Mouse (Mus musculus) lung, embryonic 16.5 days (tissue): Measurements from ENCODE around the gene Gm21905. TPM values are rescaled to one million over a fixed set of nuclear protein-coding genes. Genes with fewer than 3 reads are reported as not detected.

Experiments
- ATAC-seq: fragments of 200-750 bp; cut with Nextera tagmentation; 2 replicates; pipeline ENCODE4 v1.8.0; 2017; ENCODE audit warnings: low read depth, mild to moderate bottlenecking, moderate library complexity
- H3K27ac ChIP-seq: fragments of 300-500 bp; sonication (generic); 2 replicates; pipeline ENCODE4 v1.5.1; 2014; ENCODE audit warnings: mild to moderate bottlenecking, control low read depth, low read length
- H3K27me3 ChIP-seq: fragments of 300-500 bp; sonication (generic); 2 replicates; pipeline ENCODE4 v1.6.1; 2014; ENCODE audit warnings: low read depth, low read length, mixed read lengths; ENCODE audit not compliant: control insufficient read depth, insufficient read depth
- H3K36me3 ChIP-seq: fragments of 300-500 bp; sonication (generic); 2 replicates; pipeline ENCODE4 v1.6.1; 2014; ENCODE audit warnings: low read length; ENCODE audit not compliant: control insufficient read depth, insufficient read depth
- H3K4me1 ChIP-seq: fragments of 300-500 bp; sonication (generic); replicated peaks from 2 replicates; pipeline ENCODE4 v1.6.1; 2014; ENCODE audit warnings: low read length, mixed read lengths; ENCODE audit not compliant: control insufficient read depth, insufficient read depth
- H3K4me2 ChIP-seq: fragments of 300-500 bp; sonication (generic); 2 replicates; pipeline ENCODE4 v1.6.1; 2014; ENCODE audit warnings: low read depth, low read length, control low read depth
- H3K4me3 ChIP-seq: fragments of 300-500 bp; sonication (generic); 2 replicates; pipeline ENCODE4 v1.5.1; 2014; ENCODE audit warnings: mild to moderate bottlenecking, low read length, control low read depth
- H3K9ac ChIP-seq: fragments of 300-500 bp; sonication (generic); 2 replicates; pipeline ENCODE4 v1.6.1; 2014; ENCODE audit warnings: low read length, control low read depth
- H3K9me3 ChIP-seq: fragments of 300-500 bp; sonication (generic); 2 replicates; pipeline ENCODE4 v1.6.1; 2016; ENCODE audit warnings: low read length; ENCODE audit not compliant: control insufficient read depth
- WGBS: fragments of 180-500 bp; shearing (Covaris S2); extraction: QIAGEN DNeasy Blood & Tissue Kit; methylation state at CpG from one replicate; pipeline ENCODE4 v1.1.7; 2014; 5-methylcytosine and 5-hydroxymethylcytosine counted together
- polyA plus RNA-seq: library from polyadenylated mRNA; unstranded; fragments of >200 nt; fragmentation: Nextera tagmentation; extraction: Ambion mirVana; gene quantifications from 2 replicates; pipeline ENCODE4 v1.2.1, GENCODE M21; 2015

Gene Gm21905
- not detected in 2 replicates for polyA plus RNA-seq

- Histone ChIP-seq H3K9me3 (no peaks in the 10 kb centered on the region), H3K36me3 (no peaks in the 10 kb centered on the region), H3K27ac (no peak within 1 kb of the TSS), H3K9ac (no peak within 1 kb of the TSS), H3K4me1 (no peaks in the 10 kb centered on the region), H3K4me3 (no peak within 1 kb of the TSS), H3K4me2 (no peak within 1 kb of the TSS), H3K27me3 (no peaks in the 10 kb centered on the region)
- 78% methylated on average over 5 of the region's 5 CpGs for WGBS
- ATAC-seq = no peak
Measured at GRCm38 (mm10) chr5:67946321-67946720, at the start of gene Gm21905. Gm21905 (minus strand) TSS chr5:67946421.

- Histone ChIP-seq H3K4me2 (no peak overlapping the region), H3K27ac (peak overlapping the region; percentile 80; the same call in 1 of the 2 replicates), H3K27me3 (no peaks in the 10 kb centered on the region), H3K36me3 (no peaks in the 10 kb centered on the region), H3K4me3 (no peak overlapping the region), H3K9me3 (no peaks in the 10 kb centered on the region), H3K4me1 (peaks cover 2% of the 10 kb centered on the region; the same call in 1 of the 2 replicates), H3K9ac (no peak overlapping the region)
- peak; percentile 88 for ATAC-seq
Measured at GRCm38 (mm10) chr5:67990426-67990825, 44.2 kb upstream of the Gm21905 start.

DNA sequence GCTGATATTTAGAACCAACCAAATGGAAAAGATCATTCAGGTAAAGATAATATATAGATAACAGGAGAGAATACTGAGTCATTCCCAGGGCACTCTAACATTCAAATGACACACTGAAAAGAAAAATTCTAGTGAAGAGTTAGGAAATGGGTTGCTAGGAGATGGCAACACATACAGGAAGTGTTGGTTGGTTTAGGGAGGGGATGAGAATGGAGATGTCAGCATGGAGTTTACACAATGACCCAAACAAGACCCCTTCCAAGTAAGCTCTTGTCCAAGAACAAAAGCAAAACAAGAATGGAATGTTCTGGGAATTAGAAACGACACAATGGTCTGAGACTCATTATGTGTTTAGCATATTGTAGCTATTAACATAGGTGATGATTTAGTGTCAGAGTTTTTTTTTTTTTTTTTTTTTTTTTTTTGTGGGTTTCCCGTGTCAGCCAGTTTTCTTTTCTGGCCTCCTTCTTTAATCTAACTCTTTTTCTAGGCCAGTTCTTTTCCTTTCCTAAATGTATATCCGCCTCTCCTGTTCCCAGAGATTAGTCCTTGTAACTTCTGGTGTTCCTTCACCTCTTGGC, 35.8 kb upstream of the Gm21905 start:
- no peak overlapping the region for H3K4me3 ChIP-seq
- ATAC-seq = no peak

GRCm38 (mm10) chr5:67969536-67969935, 23.3 kb upstream of the Gm21905 start:
- H3K27me3 ChIP-seq = no peaks in the 10 kb centered on the region
- no peak overlapping the region for H3K4me3 ChIP-seq
- no peak for ATAC-seq
- no peak overlapping the region for H3K4me2 ChIP-seq
- H3K36me3 ChIP-seq = no peaks in the 10 kb centered on the region
- H3K27ac ChIP-seq = no peak overlapping the region
- WGBS = 72% methylated on average over 7 of the region's 7 CpGs
- H3K9ac ChIP-seq = no peak overlapping the region
- H3K4me1 ChIP-seq = no peaks in the 10 kb centered on the region
- no peaks in the 10 kb centered on the region for H3K9me3 ChIP-seq

More for the DNA sequence above, 35.8 kb upstream of the Gm21905 start:
- H3K9ac ChIP-seq = no peak overlapping the region
- no peak overlapping the region for H3K27ac ChIP-seq
- H3K4me1 ChIP-seq = no peaks in the 10 kb centered on the region
- H3K9me3 ChIP-seq = no peaks in the 10 kb centered on the region
- no peak overlapping the region for H3K4me2 ChIP-seq
- no peaks in the 10 kb centered on the region for H3K36me3 ChIP-seq
- 67% methylated on average over 3 of the region's 3 CpGs for WGBS
- no peaks in the 10 kb centered on the region for H3K27me3 ChIP-seq

DNA sequence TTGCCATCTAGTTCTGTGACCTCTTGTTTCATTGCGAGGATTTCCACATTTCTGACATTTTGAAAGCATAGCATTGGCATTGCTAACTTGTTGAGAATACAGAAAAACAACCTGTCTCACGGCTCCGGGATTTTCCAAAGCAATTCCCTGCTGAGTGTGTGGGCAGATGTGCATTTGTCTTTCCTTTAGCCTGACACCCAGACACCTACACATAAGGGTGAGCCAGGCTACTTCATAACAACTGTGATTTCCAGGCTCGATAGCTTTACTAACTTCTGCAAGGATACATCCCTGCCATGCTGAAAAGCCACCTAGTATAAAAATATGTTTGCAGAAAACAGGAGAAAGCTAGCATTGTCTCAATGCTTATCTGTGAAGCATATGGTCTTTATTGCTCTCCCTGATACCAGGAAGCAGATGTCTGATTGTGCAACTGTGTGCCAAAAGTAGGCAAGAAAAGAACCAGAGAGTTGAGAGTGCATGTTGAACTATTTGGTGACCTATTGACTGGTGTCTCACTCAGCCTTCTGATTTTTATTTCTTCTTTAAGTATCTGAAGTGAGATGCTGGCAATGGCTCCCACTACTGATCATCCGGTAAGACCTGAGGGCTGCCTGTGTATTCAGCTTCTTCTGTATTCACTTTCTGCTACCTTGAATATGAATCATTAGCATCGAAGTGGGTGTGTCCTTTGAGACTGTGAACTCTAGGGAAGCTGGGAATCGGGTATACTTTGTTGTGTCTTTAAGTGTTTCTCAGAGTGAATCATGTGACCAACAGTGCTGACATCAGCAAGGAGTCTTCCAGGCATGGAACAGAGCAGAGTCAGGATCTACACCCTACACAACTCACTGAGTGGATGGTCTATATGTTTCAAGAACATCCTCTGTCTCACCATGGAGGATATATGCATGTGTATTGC, 15.7 kb upstream of the Gm21905 start:
- no peak overlapping the region for H3K27ac ChIP-seq
- no peak overlapping the region for H3K9ac ChIP-seq
- no peaks in the 10 kb centered on the region for H3K4me1 ChIP-seq
- no peak overlapping the region for H3K4me2 ChIP-seq
- no peaks in the 10 kb centered on the region for H3K27me3 ChIP-seq
- ATAC-seq = no peak
- no peaks in the 10 kb centered on the region for H3K9me3 ChIP-seq
- no peak overlapping the region for H3K4me3 ChIP-seq
- no peaks in the 10 kb centered on the region for H3K36me3 ChIP-seq
- WGBS = 71% methylated on average over 7 of the region's 7 CpGs

DNA sequence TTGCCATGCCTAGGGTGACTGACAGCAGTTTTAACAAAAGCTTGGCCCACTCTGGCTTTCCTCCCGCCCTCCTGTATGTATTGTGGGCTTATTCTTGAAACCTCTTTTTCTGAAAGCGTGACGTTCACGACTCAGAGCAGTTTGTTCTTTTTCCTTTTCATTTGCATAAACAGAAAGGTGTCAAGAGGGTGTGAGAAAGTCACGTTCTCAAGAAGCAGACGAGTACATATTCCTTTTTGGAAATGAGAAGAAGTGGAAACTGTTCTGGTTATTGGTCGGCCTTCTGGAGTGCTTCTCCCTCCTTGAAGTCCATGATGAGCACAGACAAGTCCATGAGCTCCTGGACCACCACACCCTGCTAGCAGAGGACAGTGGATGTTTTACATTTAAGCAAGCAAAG, 9.3 kb upstream of the Gm21905 start:
- Histone ChIP-seq H3K4me1 (no peaks in the 10 kb centered on the region), H3K27ac (no peak overlapping the region), H3K36me3 (no peaks in the 10 kb centered on the region), H3K9ac (no peak overlapping the region), H3K9me3 (no peaks in the 10 kb centered on the region), H3K27me3 (no peaks in the 10 kb centered on the region), H3K4me3 (no peak overlapping the region), H3K4me2 (no peak overlapping the region)
- 58% methylated on average over 7 of the region's 7 CpGs for WGBS
- ATAC-seq = no peak

DNA sequence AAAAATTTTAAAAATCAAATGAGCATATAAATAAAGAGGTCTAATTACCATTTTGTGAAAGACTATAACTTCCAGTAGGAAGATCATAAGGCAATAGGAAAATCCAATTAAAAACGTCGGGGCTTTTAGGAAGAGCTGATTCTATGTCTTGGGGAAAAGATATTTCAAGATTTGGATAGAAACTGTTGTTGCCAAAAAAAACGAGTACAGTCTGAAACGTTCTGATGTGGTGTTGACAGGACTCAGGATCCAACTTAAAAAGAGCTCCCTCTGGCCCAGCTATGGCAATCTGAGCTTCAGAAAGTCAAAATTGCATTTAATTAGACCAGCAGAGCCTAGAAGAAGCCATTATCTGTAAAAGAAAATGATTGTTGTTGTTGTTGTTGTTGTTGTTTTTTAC, 7.9 kb upstream of the Gm21905 start:
- Histone ChIP-seq H3K9ac (no peak overlapping the region), H3K4me2 (no peak overlapping the region), H3K9me3 (no peaks in the 10 kb centered on the region), H3K27me3 (no peaks in the 10 kb centered on the region), H3K4me1 (no peaks in the 10 kb centered on the region), H3K4me3 (no peak overlapping the region), H3K27ac (no peak overlapping the region), H3K36me3 (no peaks in the 10 kb centered on the region)
- 66% methylated on average over 4 of the region's 4 CpGs for WGBS
- no peak for ATAC-seq

DNA sequence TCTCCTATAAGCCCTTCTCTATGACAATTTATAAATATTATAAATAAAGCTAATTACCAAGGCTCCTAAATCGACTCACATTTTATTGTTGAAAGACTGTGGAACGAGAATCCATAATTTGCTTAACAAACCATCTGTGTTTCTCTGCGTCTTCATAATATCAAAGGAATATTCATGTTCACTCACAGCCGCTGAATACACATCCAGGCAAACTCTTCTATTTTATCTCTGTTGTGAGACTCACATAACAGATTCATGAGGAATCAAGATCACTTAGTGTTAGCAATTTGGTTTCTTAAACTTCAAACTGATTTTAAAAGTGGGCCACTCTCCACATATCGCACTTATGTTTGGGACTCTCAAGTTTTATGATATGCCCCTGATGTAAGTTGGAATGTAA, 1.9 kb upstream of the Gm21905 start:
- Histone ChIP-seq H3K4me3 (no peak overlapping the region), H3K9ac (no peak overlapping the region), H3K27me3 (no peaks in the 10 kb centered on the region), H3K27ac (no peak overlapping the region), H3K9me3 (no peaks in the 10 kb centered on the region), H3K4me2 (no peak overlapping the region), H3K4me1 (no peaks in the 10 kb centered on the region), H3K36me3 (no peaks in the 10 kb centered on the region)
- no peak for ATAC-seq
- 91% methylated on average over 5 of the region's 5 CpGs for WGBS

DNA sequence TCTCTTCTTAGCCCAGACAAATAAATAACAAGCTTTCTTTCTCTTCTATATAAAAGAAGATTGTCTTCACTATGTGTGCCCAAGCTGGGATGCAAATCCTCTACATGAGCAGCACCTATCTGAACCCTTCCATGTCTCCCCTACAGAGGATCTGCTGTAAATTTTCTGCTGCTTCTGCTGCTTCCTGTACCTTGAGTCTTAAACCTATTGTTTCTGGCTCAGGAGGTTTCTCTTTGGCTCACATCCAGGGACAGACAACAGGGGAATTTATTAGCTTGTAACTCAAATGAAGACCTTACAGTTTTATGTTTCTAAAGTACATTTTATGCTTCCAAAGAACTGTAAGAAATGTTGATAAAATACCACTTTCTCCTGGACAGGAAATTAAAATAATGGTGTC, 785 bp upstream of the Gm21905 start:
- Histone ChIP-seq H3K4me2 (no peak overlapping the region), H3K27ac (no peak overlapping the region), H3K9ac (no peak overlapping the region), H3K4me3 (no peak overlapping the region), H3K27me3 (no peaks in the 10 kb centered on the region), H3K4me1 (no peaks in the 10 kb centered on the region), H3K9me3 (no peaks in the 10 kb centered on the region), H3K36me3 (no peaks in the 10 kb centered on the region)
- no peak for ATAC-seq
